Mouse (Mus musculus) forebrain, embryonic 11.5 days (tissue): ENCODE data around the gene Stau1. TPM values are rescaled to one million over a fixed set of nuclear protein-coding genes. Genes with fewer than 3 reads are reported as not detected.

Source experiments
- ATAC-seq: fragments of 200-750 bp; cut with Nextera tagmentation; replicated peaks from 2 replicates; pipeline ENCODE4 v1.8.0; 2017; ENCODE audit warnings: moderate TSS enrichment; ENCODE audit not compliant: low FRiP score
- DNase-seq: peaks from one replicate; pipeline ENCODE4 v3.0.0-alpha.2; 2017; ENCODE audit warnings: low spot score
- H3K27ac ChIP-seq: fragments of 300-500 bp; sonication (generic); 2 replicates; pipeline ENCODE4 v1.5.1; 2014; ENCODE audit warnings: low read depth, low read length
- H3K27me3 ChIP-seq: fragments of 300-500 bp; sonication (generic); 2 replicates; pipeline ENCODE4 v1.6.1; 2014; ENCODE audit warnings: mild to moderate bottlenecking, low read length, mixed read lengths; ENCODE audit not compliant: control insufficient read depth, insufficient read depth
- H3K36me3 ChIP-seq: fragments of 300-500 bp; sonication (generic); 2 replicates; pipeline ENCODE4 v1.6.1; 2014; ENCODE audit warnings: mild to moderate bottlenecking, low read length, moderate library complexity, mixed read lengths; ENCODE audit not compliant: control insufficient read depth, insufficient read depth
- H3K4me1 ChIP-seq: fragments of 300-500 bp; sonication (generic); replicated peaks from 2 replicates; pipeline ENCODE4 v1.6.1; 2014; ENCODE audit warnings: low read length, mixed read lengths; ENCODE audit not compliant: control insufficient read depth, insufficient read depth
- H3K4me2 ChIP-seq: fragments of 300-500 bp; sonication (generic); 2 replicates; pipeline ENCODE4 v1.6.1; 2014; ENCODE audit warnings: low read depth, mild to moderate bottlenecking, low read length, moderate library complexity, mixed read lengths; ENCODE audit not compliant: severe bottlenecking
- H3K4me3 ChIP-seq: fragments of 300-500 bp; sonication (generic); 2 replicates; pipeline ENCODE4 v1.5.1; 2014; ENCODE audit warnings: low read depth, low read length
- H3K9ac ChIP-seq: fragments of 300-500 bp; sonication (generic); 2 replicates; pipeline ENCODE4 v1.6.1; 2014; ENCODE audit warnings: low read length
- H3K9me3 ChIP-seq: fragments of 300-500 bp; sonication (generic); 2 replicates; pipeline ENCODE4 v1.6.1; 2016; ENCODE audit warnings: low read length, mixed read lengths; ENCODE audit not compliant: control insufficient read depth
- WGBS: fragments of 180-500 bp; shearing (Covaris S2); extraction: QIAGEN DNeasy Blood & Tissue Kit; methylation state at CpG from one replicate; pipeline ENCODE4 v1.1.7; 2014; 5-methylcytosine and 5-hydroxymethylcytosine counted together
- polyA plus RNA-seq: library from polyadenylated mRNA; unstranded; fragments of >200 nt; fragmentation: Nextera tagmentation; extraction: Ambion mirVana; gene quantifications from 2 replicates; pipeline ENCODE4 v1.2.1, GENCODE M21; 2014

The Stau1 gene
- polyA plus RNA-seq, 1 experiment from 2014 or later: 105 TPM

GRCm38 (mm10) chr2:166950853-166951648, 45.0 kb downstream of the Stau1 start:
- H3K27me3 ChIP-seq: no peaks in the 10 kb centered on the region
- DNase-seq (no peak), ATAC-seq (no peak)
- no peak overlapping the region for H3K4me3 ChIP-seq
- H3K9ac ChIP-seq: no peak overlapping the region
- 87% methylated on average over 14 of the region's 14 CpGs for WGBS
- no peak overlapping the region for H3K27ac ChIP-seq
- H3K9me3 ChIP-seq: no peaks in the 10 kb centered on the region
- peaks cover 27% of the 10 kb centered on the region for H3K36me3 ChIP-seq
- no peaks in the 10 kb centered on the region for H3K4me1 ChIP-seq
- H3K4me2 ChIP-seq: no peak overlapping the region

GRCm38 (mm10) chr2:166948936-166949335, 47.2 kb downstream of the Stau1 start:
- H3K4me3 ChIP-seq: no peak overlapping the region
- peaks cover 31% of the 10 kb centered on the region for H3K36me3 ChIP-seq
- H3K27ac ChIP-seq: no peak overlapping the region
- H3K4me1 ChIP-seq: no peaks in the 10 kb centered on the region
- ATAC-seq (no peak), DNase-seq (no peak)
- no peak overlapping the region for H3K4me2 ChIP-seq
- 92% methylated on average over 10 of the region's 10 CpGs for WGBS
- no peaks in the 10 kb centered on the region for H3K27me3 ChIP-seq
- no peak overlapping the region for H3K9ac ChIP-seq
- H3K9me3 ChIP-seq: no peaks in the 10 kb centered on the region

GRCm38 (mm10) chr2:166948246-166948645, 47.9 kb downstream of the Stau1 start:
- Histone ChIP-seq H3K27ac (no peak overlapping the region), H3K36me3 (peaks cover 31% of the 10 kb centered on the region), H3K4me1 (no peaks in the 10 kb centered on the region), H3K4me2 (no peak overlapping the region), H3K27me3 (no peaks in the 10 kb centered on the region), H3K4me3 (no peak overlapping the region), H3K9ac (no peak overlapping the region), H3K9me3 (no peaks in the 10 kb centered on the region)
- 85% methylated on average over 1 of the region's 1 CpGs for WGBS
- DNase-seq (no peak), ATAC-seq (no peak)

- no peak overlapping the region for H3K4me3 ChIP-seq
- no peaks in the 10 kb centered on the region for H3K27me3 ChIP-seq
- no peak for ATAC-seq
- no peak for DNase-seq
- H3K9ac ChIP-seq: no peak overlapping the region
- peaks cover 25% of the 10 kb centered on the region for H3K36me3 ChIP-seq
- no peak overlapping the region for H3K4me2 ChIP-seq
- no peaks in the 10 kb centered on the region for H3K9me3 ChIP-seq
- no peak overlapping the region for H3K27ac ChIP-seq
- H3K4me1 ChIP-seq: no peaks in the 10 kb centered on the region
- WGBS: 82% methylated on average over 4 of the region's 4 CpGs
Measured at GRCm38 (mm10) chr2:166945456-166945855, 50.6 kb downstream of the Stau1 start.

- Histone ChIP-seq H3K27me3 (no peaks in the 10 kb centered on the region), H3K4me1 (no peaks in the 10 kb centered on the region), H3K27ac (no peak overlapping the region), H3K36me3 (peaks cover 18% of the 10 kb centered on the region), H3K4me2 (no peak overlapping the region), H3K9me3 (no peaks in the 10 kb centered on the region), H3K9ac (no peak overlapping the region), H3K4me3 (no peak overlapping the region)
- WGBS: 89% methylated on average over 1 of the region's 1 CpGs
- ATAC-seq: no peak
- no peak for DNase-seq
Measured at GRCm38 (mm10) chr2:166944346-166944745, 51.8 kb downstream of the Stau1 start.

GRCm38 (mm10) chr2:166943146-166943545, 53.0 kb downstream of the Stau1 start:
- Histone ChIP-seq H3K4me2 (no peak overlapping the region), H3K36me3 (peaks cover 11% of the 10 kb centered on the region; the same call in 1 of the 2 replicates), H3K4me3 (no peak overlapping the region), H3K27me3 (no peaks in the 10 kb centered on the region), H3K4me1 (no peaks in the 10 kb centered on the region), H3K9ac (no peak overlapping the region), H3K9me3 (no peaks in the 10 kb centered on the region), H3K27ac (no peak overlapping the region)
- no peak for DNase-seq
- no peak for ATAC-seq
- WGBS: 77% methylated on average over 2 of the region's 2 CpGs

GRCm38 (mm10) chr2:166936166-166936565, 59.9 kb downstream of the Stau1 start:
- 95% methylated on average over 2 of the region's 2 CpGs for WGBS

GRCm38 (mm10) chr2:166935582-166935981, 60.5 kb downstream of the Stau1 start:
- 93% methylated on average over 7 of the region's 7 CpGs for WGBS

More at GRCm38 (mm10) chr2:166936166-166936565, 59.9 kb downstream of the Stau1 start:
- H3K4me2 ChIP-seq: no peak overlapping the region
- no peaks in the 10 kb centered on the region for H3K9me3 ChIP-seq
- DNase-seq (no peak), ATAC-seq (no peak)
- H3K27me3 ChIP-seq: no peaks in the 10 kb centered on the region
- no peak overlapping the region for H3K4me3 ChIP-seq
- H3K27ac ChIP-seq: no peak overlapping the region
- H3K9ac ChIP-seq: no peak overlapping the region
- H3K36me3 ChIP-seq: peaks cover 5% of the 10 kb centered on the region; the same call in 1 of the 2 replicates
- H3K4me1 ChIP-seq: no peaks in the 10 kb centered on the region

GRCm38 (mm10) chr2:166934416-166934815, 61.7 kb downstream of the Stau1 start:
- 77% methylated on average over 5 of the region's 5 CpGs for WGBS
- H3K27me3 ChIP-seq: no peaks in the 10 kb centered on the region
- no peak overlapping the region for H3K4me3 ChIP-seq
- H3K9ac ChIP-seq: no peak overlapping the region
- no peaks in the 10 kb centered on the region for H3K9me3 ChIP-seq
- no peak overlapping the region for H3K4me2 ChIP-seq
- H3K27ac ChIP-seq: no peak overlapping the region
- H3K36me3 ChIP-seq: peaks cover 6% of the 10 kb centered on the region; the same call in 1 of the 2 replicates
- no peaks in the 10 kb centered on the region for H3K4me1 ChIP-seq
- no peak for ATAC-seq
- no peak for DNase-seq

More at GRCm38 (mm10) chr2:166935582-166935981, 60.5 kb downstream of the Stau1 start:
- Histone ChIP-seq H3K27me3 (no peaks in the 10 kb centered on the region), H3K4me1 (no peaks in the 10 kb centered on the region), H3K27ac (no peak overlapping the region), H3K9me3 (no peaks in the 10 kb centered on the region), H3K9ac (no peak overlapping the region), H3K36me3 (peaks cover 3% of the 10 kb centered on the region; the same call in 1 of the 2 replicates), H3K4me2 (no peak overlapping the region), H3K4me3 (no peak overlapping the region)
- DNase-seq: no peak
- no peak for ATAC-seq
